Mouse (Mus musculus): ENCODE results near the gene Ctnnd1. TPM values are rescaled to one million over a fixed set of nuclear protein-coding genes. Genes with fewer than 3 reads are reported as not detected.

Ctnnd1 gene
- total and polyA plus RNA-seq, 3 experiments, result 11.5 to 31.6 TPM; not detected in 1

DNA sequence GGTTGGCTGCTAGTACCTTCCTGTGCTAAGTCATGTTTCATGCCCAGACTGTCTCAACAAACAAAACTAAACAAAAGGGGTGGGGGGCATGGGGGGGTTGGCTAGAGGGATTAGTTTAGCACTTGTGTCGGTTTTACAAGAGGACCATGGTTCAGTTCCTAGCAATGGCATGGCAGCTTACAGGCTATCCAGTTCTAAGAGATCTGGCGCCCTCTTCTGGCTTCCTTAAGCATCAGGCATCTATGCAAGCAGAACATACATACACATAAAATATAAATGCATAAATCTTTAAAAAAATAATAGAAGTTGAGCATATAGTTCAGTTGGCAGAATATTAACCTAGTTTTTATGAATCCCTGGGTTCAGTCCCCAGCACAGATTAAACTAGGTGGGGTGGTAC lies 12.3 kb upstream of the Ctnnd1 start:
- Histone ChIP-seq H3K9me3 (replicated peaks; ENCODE audit: insufficient read depth, low read length) (no peaks in the 10 kb centered on the region), H3K36me3 (ENCODE audit: control insufficient read depth in 1 of 2, insufficient read depth in 2 of 2, low read length in 2 of 2) (no peaks in the 10 kb centered on the region), H3K27ac (ENCODE audit: control insufficient read depth, low read depth, low read length) (no peak overlapping the region), H3K9ac (ENCODE audit: control insufficient read depth, low read depth, low read length, poor library complexity, severe bottlenecking) (no peak overlapping the region), H3K4me3 (ENCODE audit: control insufficient read depth in 1 of 2, insufficient read depth in 1 of 2, low read depth in 2 of 2, low read length in 2 of 2) (no peak overlapping the region), H3K79me2 (ENCODE audit: control insufficient read depth, insufficient read depth, low read length, poor library complexity) (no peaks in the 10 kb centered on the region), H3K27me3 (ENCODE audit: control insufficient read depth in 1 of 2, insufficient read depth in 2 of 2, low read length in 2 of 2) (no peaks in the 10 kb centered on the region), H3K4me1 (ENCODE audit: control insufficient read depth in 1 of 2, insufficient read depth in 2 of 2, low read length in 2 of 2) (no peaks in the 10 kb centered on the region)
- peak; percentile 92 for DNase-seq (ENCODE audit: low read depth, low spot score)
- peak; percentile 88 for TF ChIP-seq ZC3H11A (IDR thresholded peaks at IDR 0.05; ENCODE audit: low read depth, low read length)
- peak; percentile 91 for TF ChIP-seq RAD21 (IDR thresholded peaks at IDR 0.05; ENCODE audit: low read depth, low read length)
- TF ChIP-seq GATA1 (IDR thresholded peaks at IDR 0.05; ENCODE audit: low read depth, low read length), result no peak
- no peak for TF ChIP-seq CHD1 (IDR thresholded peaks at IDR 0.05; ENCODE audit: low read depth, low read length)
- no peak for TF ChIP-seq JUND (IDR thresholded peaks at IDR 0.05; ENCODE audit: low read depth, low read length)
- no peak for TF ChIP-seq ZMIZ1 (IDR thresholded peaks at IDR 0.05; ENCODE audit: low read depth, low read length)
- no peak for TF ChIP-seq RCOR1 (IDR thresholded peaks at IDR 0.05; ENCODE audit: low read depth, low read length)
- TF ChIP-seq MAZ (IDR thresholded peaks at IDR 0.05; ENCODE audit: low read depth, low read length), result no peak
- no peak for TF ChIP-seq ETS1 (IDR thresholded peaks at IDR 0.05; ENCODE audit: low read depth, low read length)
- TF ChIP-seq MXI1 (IDR thresholded peaks at IDR 0.05; ENCODE audit: low read depth, low read length), result no peak
- TF ChIP-seq MAFK (IDR thresholded peaks at IDR 0.05; ENCODE audit: borderline replicate concordance, low read depth, low read length), result no peak
- no peak for TF ChIP-seq SIN3A (IDR thresholded peaks at IDR 0.05; ENCODE audit: low read length)
- TF ChIP-seq SMC3 (IDR thresholded peaks at IDR 0.05; ENCODE audit: low read depth, low read length), result peak; percentile 85
- no peak for TF ChIP-seq MYC (IDR thresholded peaks at IDR 0.05; ENCODE audit: low read depth, low read length)
- TF ChIP-seq CTCF (IDR thresholded peaks at IDR 0.05 in 2 of 3, conservative IDR thresholded peaks at IDR 0.05 in 1 of 3; ENCODE audit: control insufficient read depth in 1 of 3, insufficient read depth in 1 of 3, low read depth in 2 of 3, low read length in 3 of 3, poor library complexity in 1 of 3, severe bottlenecking in 1 of 3), result peak; percentile 65 to 87 (median 69)
- no peak for TF ChIP-seq BHLHE40 (IDR thresholded peaks at IDR 0.05; ENCODE audit: borderline replicate concordance, low read depth, low read length)
- TF ChIP-seq ZNF384 (IDR thresholded peaks at IDR 0.05; ENCODE audit: low read depth, low read length), result peak; percentile 52; the same call in 1 of the 2 replicates

DNA sequence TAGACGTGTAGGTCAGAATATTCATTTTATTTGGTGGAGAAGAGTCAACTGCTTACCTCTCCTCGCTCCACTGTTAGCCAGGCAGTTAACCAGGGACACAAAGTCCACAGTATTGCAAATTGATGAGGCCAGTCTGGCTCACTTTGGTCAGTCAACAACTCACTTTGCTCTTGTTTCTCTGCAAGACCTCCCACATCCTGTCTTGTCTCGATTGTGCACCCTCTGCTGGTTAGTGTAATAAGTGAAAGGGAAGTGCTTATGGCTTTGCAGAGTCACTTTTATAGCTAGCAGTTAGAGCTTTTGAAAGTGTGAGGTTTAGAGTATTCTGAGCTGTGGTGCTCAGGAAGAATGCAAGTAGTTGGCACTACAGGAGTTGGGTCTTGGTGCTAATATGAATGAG lies 9.7 kb upstream of the Ctnnd1 start:
- Histone ChIP-seq H3K27me3 (ENCODE audit: control insufficient read depth in 1 of 2, insufficient read depth in 2 of 2, low read length in 2 of 2) (no peaks in the 10 kb centered on the region), H3K9ac (ENCODE audit: control insufficient read depth, low read depth, low read length, poor library complexity, severe bottlenecking) (no peak overlapping the region), H3K27ac (ENCODE audit: control insufficient read depth, low read depth, low read length) (no peak overlapping the region), H3K4me1 (ENCODE audit: control insufficient read depth in 1 of 2, insufficient read depth in 2 of 2, low read length in 2 of 2) (no peaks in the 10 kb centered on the region; a peak in 1 of 4 replicates), H3K9me3 (replicated peaks; ENCODE audit: insufficient read depth, low read length) (no peaks in the 10 kb centered on the region), H3K79me2 (ENCODE audit: control insufficient read depth, insufficient read depth, low read length, poor library complexity) (no peaks in the 10 kb centered on the region), H3K36me3 (ENCODE audit: control insufficient read depth in 1 of 2, insufficient read depth in 2 of 2, low read length in 2 of 2) (no peaks in the 10 kb centered on the region), H3K4me3 (ENCODE audit: control insufficient read depth in 1 of 2, insufficient read depth in 1 of 2, low read depth in 2 of 2, low read length in 2 of 2) (no peak overlapping the region)
- TF ChIP-seq MAX (IDR thresholded peaks at IDR 0.05; ENCODE audit: low read length), result no peak
- TF ChIP-seq SMC3 (IDR thresholded peaks at IDR 0.05; ENCODE audit: low read depth, low read length), result peak; percentile 97
- peak; percentile 40 to 87 (median 56) for TF ChIP-seq CTCF (IDR thresholded peaks at IDR 0.05 in 2 of 3, conservative IDR thresholded peaks at IDR 0.05 in 1 of 3; ENCODE audit: control insufficient read depth in 1 of 3, insufficient read depth in 1 of 3, low read depth in 2 of 3, low read length in 3 of 3, poor library complexity in 1 of 3, severe bottlenecking in 1 of 3)
- TF ChIP-seq KAT2A (conservative IDR thresholded peaks at IDR 0.05; ENCODE audit: low read depth, low read length), result no peak
- TF ChIP-seq RAD21 (IDR thresholded peaks at IDR 0.05; ENCODE audit: low read depth, low read length), result peak; percentile 64
- no peak for TF ChIP-seq GABPA (IDR thresholded peaks at IDR 0.05; ENCODE audit: low read depth, low read length)
- TF ChIP-seq RCOR1 (IDR thresholded peaks at IDR 0.05; ENCODE audit: low read depth, low read length), result no peak
- TF ChIP-seq ELF1 (IDR thresholded peaks at IDR 0.05; ENCODE audit: low read depth, low read length), result peak; percentile 55; the same call in 1 of the 2 replicates
- TF ChIP-seq ZC3H11A (IDR thresholded peaks at IDR 0.05; ENCODE audit: low read depth, low read length), result peak; percentile 62
- TF ChIP-seq BHLHE40 (IDR thresholded peaks at IDR 0.05; ENCODE audit: borderline replicate concordance, low read depth, low read length), result no peak
- no peak for TF ChIP-seq MYB (IDR thresholded peaks at IDR 0.05; ENCODE audit: low read depth, low read length)
- no peak for TF ChIP-seq USF1 (IDR thresholded peaks at IDR 0.05; ENCODE audit: low read depth, low read length)
- TF ChIP-seq USF2 (IDR thresholded peaks at IDR 0.05; ENCODE audit: borderline replicate concordance in 1 of 2, insufficient read depth in 1 of 2, low read depth in 1 of 2, low read length in 2 of 2), result no peak
- DNase-seq (ENCODE audit: low read depth, low spot score), result peak; percentile 85
